Mouse (Mus musculus) neural tube, embryonic 14.5 days (tissue): ENCODE measurements around the gene Foxo3. TPM values are rescaled to one million over a fixed set of nuclear protein-coding genes. Genes with fewer than 3 reads are reported as not detected.

Experiments
- ATAC-seq: fragments of 200-750 bp; cut with Nextera tagmentation; 2 replicates; pipeline ENCODE4 v1.8.0; 2017; ENCODE audit warnings: low read depth, mild to moderate bottlenecking, moderate TSS enrichment, moderate library complexity
- H3K27ac ChIP-seq: fragments of 300-500 bp; sonication (generic); 2 replicates; pipeline ENCODE4 v1.5.1; 2014; ENCODE audit warnings: low read depth, mild to moderate bottlenecking, control low read depth, low read length, moderate library complexity, mixed read lengths
- H3K27me3 ChIP-seq: fragments of 300-500 bp; sonication (generic); 2 replicates; pipeline ENCODE4 v1.6.1; 2014; ENCODE audit warnings: low read length; ENCODE audit not compliant: control insufficient read depth, insufficient read depth
- H3K36me3 ChIP-seq: fragments of 300-500 bp; sonication (generic); 2 replicates; pipeline ENCODE4 v1.6.1; 2014; ENCODE audit warnings: low read length, mixed read lengths; ENCODE audit not compliant: control insufficient read depth, insufficient read depth
- H3K4me1 ChIP-seq: fragments of 300-500 bp; sonication (generic); 2 replicates; pipeline ENCODE4 v1.6.1; 2014; ENCODE audit warnings: low read length; ENCODE audit not compliant: control insufficient read depth, insufficient read depth
- H3K4me2 ChIP-seq: fragments of 300-500 bp; sonication (generic); 2 replicates; pipeline ENCODE4 v1.6.1; 2014; ENCODE audit warnings: mild to moderate bottlenecking, low read depth, low read length, control low read depth
- H3K4me3 ChIP-seq: fragments of 300-500 bp; sonication (generic); 2 replicates; pipeline ENCODE4 v1.5.1; 2014; ENCODE audit warnings: low read depth, low read length, control low read depth, mixed read lengths
- H3K9ac ChIP-seq: fragments of 300-500 bp; sonication (generic); replicated peaks from 2 replicates; pipeline ENCODE4 v1.6.1; 2014; ENCODE audit warnings: low read depth, mild to moderate bottlenecking, control low read depth, low read length, mixed read lengths
- H3K9me3 ChIP-seq: fragments of 300-500 bp; sonication (generic); 2 replicates; pipeline ENCODE4 v1.6.1; 2016; ENCODE audit warnings: low read length; ENCODE audit not compliant: control insufficient read depth
- WGBS: fragments of 180-500 bp; shearing (Covaris S2); extraction: QIAGEN DNeasy Blood & Tissue Kit; methylation state at CpG from one replicate; pipeline ENCODE4 v1.1.7; 2014; 5-methylcytosine and 5-hydroxymethylcytosine counted together
- polyA plus RNA-seq: library from polyadenylated mRNA; unstranded; fragments of >200 nt; fragmentation: Nextera tagmentation; extraction: Ambion mirVana; gene quantifications from 2 replicates; pipeline ENCODE4 v1.2.1, GENCODE M21; 2014

Foxo3 gene
- polyA plus RNA-seq, 1 experiment from 2014 or later = 6.1 TPM

- Histone ChIP-seq H3K9ac (no peak overlapping the region), H3K27ac (no peak overlapping the region), H3K27me3 (no peaks in the 10 kb centered on the region), H3K9me3 (no peaks in the 10 kb centered on the region), H3K4me2 (no peak overlapping the region), H3K4me1 (peaks cover 10% of the 10 kb centered on the region; the same call in 1 of the 2 replicates), H3K36me3 (no peaks in the 10 kb centered on the region), H3K4me3 (no peak overlapping the region)
- 77% methylated on average over 4 of the region's 4 CpGs for WGBS
- ATAC-seq = no peak
Measured at GRCm38 (mm10) chr10:42248156-42248555, 28.4 kb downstream of the Foxo3 start.

GRCm38 (mm10) chr10:42247125-42247816, 29.3 kb downstream of the Foxo3 start:
- Histone ChIP-seq H3K27ac (no peak overlapping the region), H3K4me3 (no peak overlapping the region), H3K4me1 (peaks cover 10% of the 10 kb centered on the region; the same call in 1 of the 2 replicates), H3K9ac (no peak overlapping the region), H3K4me2 (no peak overlapping the region), H3K27me3 (no peaks in the 10 kb centered on the region), H3K36me3 (no peaks in the 10 kb centered on the region), H3K9me3 (no peaks in the 10 kb centered on the region)
- ATAC-seq = no peak
- 81% methylated on average over 11 of the region's 11 CpGs for WGBS

DNA sequence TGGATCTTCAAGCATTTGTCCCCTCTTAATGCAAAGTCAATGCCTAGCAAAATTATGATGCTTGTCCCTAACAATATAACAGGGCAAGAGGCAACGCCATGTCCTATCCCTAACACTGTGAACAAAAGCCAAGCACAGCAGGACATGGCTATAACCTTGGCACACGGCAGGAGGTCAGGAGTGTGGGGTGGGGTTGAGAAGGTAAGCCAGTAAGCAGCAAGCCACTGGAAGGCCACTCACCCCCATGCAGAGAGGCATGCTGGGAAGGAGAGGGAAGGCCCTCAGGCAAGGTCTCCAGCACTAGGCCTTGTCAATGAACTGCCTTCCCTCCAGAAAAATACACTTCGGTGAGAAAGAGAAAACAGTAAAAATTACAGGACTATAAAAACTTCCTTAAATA, 30.1 kb downstream of the Foxo3 start:
- H3K4me3 ChIP-seq = no peak overlapping the region
- H3K27me3 ChIP-seq = no peaks in the 10 kb centered on the region
- H3K36me3 ChIP-seq = no peaks in the 10 kb centered on the region
- H3K4me1 ChIP-seq = peaks cover 10% of the 10 kb centered on the region; the same call in 1 of the 2 replicates
- no peak overlapping the region for H3K27ac ChIP-seq
- no peak overlapping the region for H3K4me2 ChIP-seq
- ATAC-seq = no peak
- 59% methylated on average over 3 of the region's 3 CpGs for WGBS
- no peak overlapping the region for H3K9ac ChIP-seq
- no peaks in the 10 kb centered on the region for H3K9me3 ChIP-seq

DNA sequence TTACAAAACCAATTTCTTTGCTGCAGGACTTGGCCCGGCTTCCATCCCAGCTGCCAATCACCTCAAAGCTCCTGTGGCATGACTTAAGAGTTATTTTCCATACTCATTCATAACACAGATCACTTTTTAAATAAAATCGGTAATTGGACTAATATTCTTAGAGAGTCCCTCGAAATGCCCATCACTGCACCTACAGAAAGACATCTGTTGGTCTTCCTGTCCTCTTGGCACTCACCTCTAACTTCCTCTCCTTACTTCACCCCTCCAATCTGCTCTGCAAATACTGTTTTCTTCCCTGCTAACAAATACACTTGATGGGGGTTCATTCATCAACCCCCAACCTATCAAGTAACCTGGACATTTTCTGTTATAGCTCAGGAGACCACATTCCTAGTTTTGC, 30.9 kb downstream of the Foxo3 start:
- 92% methylated on average over 3 of the region's 3 CpGs for WGBS
- H3K27ac ChIP-seq = no peak overlapping the region

GRCm38 (mm10) chr10:42245256-42245601, 31.3 kb downstream of the Foxo3 start:
- no peak overlapping the region for H3K4me2 ChIP-seq
- no peak for ATAC-seq
- H3K27ac ChIP-seq = no peak overlapping the region
- 90% methylated on average over 3 of the region's 3 CpGs for WGBS
- H3K4me3 ChIP-seq = no peak overlapping the region
- 0 out of 2 replicates have a peak, but pooled peaks cover 4% of the 10 kb centered on the region for H3K4me1 ChIP-seq
- H3K36me3 ChIP-seq = no peaks in the 10 kb centered on the region
- no peak overlapping the region for H3K9ac ChIP-seq
- no peaks in the 10 kb centered on the region for H3K27me3 ChIP-seq
- no peaks in the 10 kb centered on the region for H3K9me3 ChIP-seq

More for the DNA sequence above, 30.9 kb downstream of the Foxo3 start:
- no peak for ATAC-seq
- no peak overlapping the region for H3K4me3 ChIP-seq
- no peak overlapping the region for H3K9ac ChIP-seq
- no peaks in the 10 kb centered on the region for H3K36me3 ChIP-seq
- H3K4me1 ChIP-seq = 0 out of 2 replicates have a peak, but pooled peaks cover 4% of the 10 kb centered on the region
- no peaks in the 10 kb centered on the region for H3K27me3 ChIP-seq
- H3K4me2 ChIP-seq = no peak overlapping the region
- no peaks in the 10 kb centered on the region for H3K9me3 ChIP-seq

- no peak overlapping the region for H3K4me3 ChIP-seq
- 0 out of 2 replicates have a peak, but pooled peaks cover 4% of the 10 kb centered on the region for H3K4me1 ChIP-seq
- no peaks in the 10 kb centered on the region for H3K27me3 ChIP-seq
- H3K36me3 ChIP-seq = no peaks in the 10 kb centered on the region
- no peak overlapping the region for H3K27ac ChIP-seq
- H3K4me2 ChIP-seq = no peak overlapping the region
- 81% methylated on average over 8 of the region's 8 CpGs for WGBS
- H3K9ac ChIP-seq = no peak overlapping the region
- H3K9me3 ChIP-seq = no peaks in the 10 kb centered on the region
- ATAC-seq = no peak
Measured at GRCm38 (mm10) chr10:42244420-42245255, 31.9 kb downstream of the Foxo3 start.

DNA sequence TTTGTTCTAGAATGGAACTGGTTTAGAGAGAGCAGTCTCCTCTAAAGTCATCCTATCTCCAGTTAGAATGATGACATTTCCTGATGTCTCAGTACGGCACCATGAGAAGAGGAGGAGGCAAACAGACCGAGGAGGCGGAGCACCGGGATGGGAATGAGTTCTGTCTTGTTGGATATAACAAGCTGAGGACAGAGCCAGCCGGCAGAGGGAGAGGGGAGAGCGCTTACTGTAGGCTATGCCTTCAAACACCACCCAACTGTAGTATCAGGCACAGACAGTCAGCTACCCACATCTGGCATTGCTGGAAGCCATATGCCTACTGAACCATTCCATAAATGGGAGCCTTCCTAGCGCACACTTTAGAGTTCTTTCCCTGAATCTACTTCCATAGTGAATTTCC, 32.6 kb downstream of the Foxo3 start:
- no peaks in the 10 kb centered on the region for H3K27me3 ChIP-seq
- no peak overlapping the region for H3K4me2 ChIP-seq
- no peaks in the 10 kb centered on the region for H3K4me1 ChIP-seq
- no peaks in the 10 kb centered on the region for H3K36me3 ChIP-seq
- ATAC-seq = no peak
- no peaks in the 10 kb centered on the region for H3K9me3 ChIP-seq
- H3K9ac ChIP-seq = no peak overlapping the region
- 93% methylated on average over 7 of the region's 7 CpGs for WGBS
- no peak overlapping the region for H3K27ac ChIP-seq
- no peak overlapping the region for H3K4me3 ChIP-seq

GRCm38 (mm10) chr10:42242484-42242883, 34.1 kb downstream of the Foxo3 start:
- Histone ChIP-seq H3K9me3 (no peaks in the 10 kb centered on the region), H3K27ac (no peak overlapping the region), H3K9ac (no peak overlapping the region), H3K4me3 (no peak overlapping the region), H3K36me3 (no peaks in the 10 kb centered on the region), H3K4me2 (no peak overlapping the region), H3K27me3 (no peaks in the 10 kb centered on the region), H3K4me1 (no peaks in the 10 kb centered on the region)
- ATAC-seq = no peak
- 90% methylated on average over 6 of the region's 6 CpGs for WGBS

- Histone ChIP-seq H3K9ac (no peak overlapping the region), H3K4me3 (no peak overlapping the region), H3K27ac (no peak overlapping the region), H3K4me2 (no peak overlapping the region), H3K27me3 (no peaks in the 10 kb centered on the region), H3K36me3 (no peaks in the 10 kb centered on the region), H3K4me1 (no peaks in the 10 kb centered on the region), H3K9me3 (no peaks in the 10 kb centered on the region)
- ATAC-seq = no peak
- WGBS = 74% methylated on average over 4 of the region's 4 CpGs
Measured at GRCm38 (mm10) chr10:42241775-42242174, 34.8 kb downstream of the Foxo3 start.
